11 mouse cellular contexts compared by ENCODE assay signal in the genomic region with DNA sequence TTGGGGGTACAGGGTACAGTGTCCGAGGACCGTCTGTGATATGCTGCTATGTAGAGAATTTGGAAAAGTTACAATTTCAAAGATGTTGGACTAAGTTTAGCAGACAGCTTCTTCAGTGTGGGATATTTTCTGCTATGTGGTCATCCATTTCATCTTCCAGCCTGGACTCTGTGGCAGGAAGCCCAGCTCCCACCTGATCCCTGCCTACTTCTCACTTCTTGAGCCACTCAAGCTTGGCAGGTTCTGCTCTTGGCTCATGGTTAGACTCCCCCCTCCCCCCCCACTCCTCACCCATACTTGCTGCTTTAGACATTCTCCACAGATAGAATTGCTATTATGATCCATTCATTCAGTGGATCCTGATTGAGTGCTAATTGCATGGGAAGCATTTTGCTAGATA.
DNase-seq lines count a peak whose midpoint lies in the region; ATAC-seq and TF ChIP-seq lines count a peak whose summit lies in the region.
"Had no signal": no experiment of that assay in that cellular context is flagged by ENCODE, and none has a peak within 500 bp of the region (broad histone marks: within the 10 kb centered on the region; RNA-seq: fewer than 3 reads in every experiment).

No protein-coding gene starts in this region.

- no peak overlapping the region for H3K4me2 ChIP-seq in lung, postnatal 0 days (replicated peaks; ENCODE audit: low read depth, low read length)
- H3K4me2 ChIP-seq in hindbrain, embryonic 11.5 days (replicated peaks; ENCODE audit: low read depth, low read length): no peak overlapping the region
- H3K4me2 ChIP-seq: forebrain, embryonic 15.5 days; liver, embryonic 15.5 days had no signal

- no peak overlapping the region for H3K9ac ChIP-seq in lung, postnatal 0 days (replicated peaks; ENCODE audit: low read depth)
- H3K9ac ChIP-seq in hindbrain, embryonic 11.5 days (ENCODE audit: low read depth, low read length): no peak overlapping the region
- H3K9ac ChIP-seq: forebrain, embryonic 15.5 days; liver, embryonic 15.5 days had no signal

- TF ChIP-seq CTCF in lung, postnatal 0 days (IDR thresholded peaks at IDR 0.05): no peak

- no peaks in the 10 kb centered on the region for H3K36me3 ChIP-seq in lung, postnatal 0 days (ENCODE audit: insufficient read depth, low read length)
- no peaks in the 10 kb centered on the region for H3K36me3 ChIP-seq in hindbrain, embryonic 11.5 days (ENCODE audit: control insufficient read depth, insufficient read depth, low read length)
- H3K36me3 ChIP-seq: embryonic facial prominence, embryonic 10.5 days; forebrain, embryonic 15.5 days; liver, embryonic 15.5 days had no signal

- no peak for TF ChIP-seq EP300 in lung, postnatal 0 days (IDR thresholded peaks at IDR 0.05)

- no peak overlapping the region for H3K4me3 ChIP-seq in lung, postnatal 0 days (ENCODE audit: low read depth, low read length)
- no peak overlapping the region for H3K4me3 ChIP-seq in hindbrain, embryonic 11.5 days (ENCODE audit: low read depth, low read length)
- H3K4me3 ChIP-seq: embryonic facial prominence, embryonic 10.5 days; forebrain, embryonic 15.5 days; liver, embryonic 15.5 days had no signal

- 0 out of 2 replicates have a peak, but pooled peaks cover 6% of the 10 kb centered on the region for H3K4me1 ChIP-seq in lung, postnatal 0 days (ENCODE audit: insufficient read depth, low read depth, low read length)
- no peaks in the 10 kb centered on the region for H3K4me1 ChIP-seq in hindbrain, embryonic 11.5 days (replicated peaks; ENCODE audit: control insufficient read depth, insufficient read depth, low read length)
- H3K4me1 ChIP-seq: forebrain, embryonic 15.5 days; liver, embryonic 15.5 days had no signal

- 64% methylated on average over 2 of the region's 2 CpGs for WGBS in lung, postnatal 0 days
- WGBS in hindbrain, embryonic 11.5 days: 98% methylated on average over 2 of the region's 2 CpGs

- no peaks in the 10 kb centered on the region for H3K9me3 ChIP-seq in lung, postnatal 0 days (ENCODE audit: low read length)
- H3K9me3 ChIP-seq in hindbrain, embryonic 11.5 days (ENCODE audit: control insufficient read depth, low read length): no peaks in the 10 kb centered on the region
- H3K9me3 ChIP-seq: embryonic facial prominence, embryonic 10.5 days; forebrain, embryonic 15.5 days; liver, embryonic 15.5 days had no signal

- peak; percentile 57 for ATAC-seq in lung, postnatal 0 days
- ATAC-seq in hindbrain, embryonic 11.5 days (ENCODE audit: low FRiP score): no peak
- ATAC-seq: forebrain, embryonic 15.5 days had no signal

- H3K27me3 ChIP-seq in lung, postnatal 0 days (replicated peaks; ENCODE audit: insufficient read depth, low read length): no peaks in the 10 kb centered on the region
- no peaks in the 10 kb centered on the region for H3K27me3 ChIP-seq in hindbrain, embryonic 11.5 days (ENCODE audit: control insufficient read depth, insufficient read depth, low read length)
- H3K27me3 ChIP-seq: forebrain, embryonic 15.5 days; liver, embryonic 15.5 days had no signal

- H3K27ac ChIP-seq in lung, postnatal 0 days (ENCODE audit: low read length): no peak overlapping the region
- H3K27ac ChIP-seq in hindbrain, embryonic 11.5 days (ENCODE audit: low read depth, low read length): no peak overlapping the region
- H3K27ac ChIP-seq: embryonic facial prominence, embryonic 10.5 days; forebrain, embryonic 15.5 days; liver, embryonic 15.5 days had no signal

- peak; percentile 19 for DNase-seq in kidney, postnatal 10 days
- DNase-seq in kidney, adult 8-10 months: no peak
- DNase-seq in cerebellum, postnatal 10 days: peak; percentile 94 to 96
- DNase-seq in heart, adult 8-10 months (ENCODE audit: low spot score): peak; percentile 57
- no peak for DNase-seq in lung, postnatal 0 days (ENCODE audit: low spot score)
- no peak for DNase-seq in frontal cortex, postnatal 14 days (ENCODE audit: low spot score in 2 of 2)
- no peak for DNase-seq in hindbrain, embryonic 11.5 days (ENCODE audit: low spot score)
- DNase-seq: thymus, adult 18-20 months had no signal

Comparison
In these comparisons a context has a peak if more than half of its experiments do, and no peak if none do; other contexts are left out.
1. DNase-seq: peak in kidney, postnatal 10 days (single experiment), cerebellum, postnatal 10 days (2 of 2) and heart, adult 8-10 months (single experiment); none in kidney, adult 8-10 months (0 of 2), lung, postnatal 0 days (single experiment), frontal cortex, postnatal 14 days (0 of 2) and hindbrain, embryonic 11.5 days (single experiment).